ENCODE assay signal across 25 mouse cellular contexts in the genomic region with DNA sequence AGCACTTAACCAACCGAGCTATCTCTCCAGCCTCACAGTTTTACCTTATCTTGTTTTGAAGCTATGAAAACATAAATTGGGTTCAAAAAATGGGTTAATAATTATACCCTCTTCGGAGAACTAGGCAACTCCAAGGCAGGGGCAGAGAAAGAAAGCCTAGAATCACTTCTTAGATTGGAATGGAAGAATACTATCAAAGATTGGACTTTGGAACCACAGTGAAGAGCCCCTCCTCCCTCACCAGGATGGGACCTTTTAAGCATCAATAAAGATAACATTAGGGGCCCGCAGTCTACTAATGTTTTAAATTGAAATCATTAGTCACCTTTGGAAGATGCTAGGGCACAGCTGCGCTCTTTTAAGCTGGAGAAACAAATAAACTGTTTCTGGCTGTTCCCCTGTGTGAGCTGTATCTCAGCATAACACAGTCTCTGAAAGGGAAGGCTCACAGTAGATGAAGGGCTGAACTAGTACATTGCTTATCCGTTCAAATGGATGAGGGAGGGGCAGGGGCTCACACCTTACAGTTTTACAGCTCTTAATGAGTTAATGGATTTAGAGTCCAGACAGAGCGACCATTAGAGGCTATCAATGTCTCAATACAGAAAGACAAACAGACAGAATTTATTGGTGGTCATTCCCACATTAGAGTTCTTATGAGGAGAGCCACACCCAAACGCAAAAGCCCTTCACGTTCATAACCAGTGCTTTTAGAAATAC. TPM values are rescaled to one million over a fixed set of nuclear protein-coding genes. Genes with fewer than 3 reads are reported as not detected.
DNase-seq lines count a peak whose midpoint lies in the region; ATAC-seq and TF ChIP-seq lines count a peak whose summit lies in the region.
"Had no signal": no experiment of that assay in that cellular context is flagged by ENCODE, and none has a peak within 500 bp of the region (broad histone marks: within the 10 kb centered on the region; RNA-seq: fewer than 3 reads in every experiment).

No protein-coding gene starts in this region.

- TF ChIP-seq CTCF in kidney, adult 2 months (conservative IDR thresholded peaks at IDR 0.05; ENCODE audit: insufficient read depth, insufficient read length, low read depth, low read length) = no peak
- no peak for TF ChIP-seq CTCF in stomach, postnatal 0 days (IDR thresholded peaks at IDR 0.05; ENCODE audit: low read depth)
- TF ChIP-seq CTCF in intestine, postnatal 0 days (IDR thresholded peaks at IDR 0.05; ENCODE audit: low read depth) = no peak

- no peak overlapping the region for H3K9ac ChIP-seq in stomach, embryonic 15.5 days
- no peak overlapping the region for H3K9ac ChIP-seq in stomach, postnatal 0 days (ENCODE audit: low read length)
- H3K9ac ChIP-seq in intestine, postnatal 0 days (ENCODE audit: low read depth, low read length) = no peak overlapping the region
- H3K9ac ChIP-seq: embryonic facial prominence, embryonic 12.5 days; embryonic facial prominence, embryonic 15.5 days; heart, embryonic 13.5 days; hindbrain, embryonic 12.5 days; hindbrain, embryonic 15.5 days had no signal

- 59% methylated on average over 8 of the region's 8 CpGs for WGBS in kidney, adult 2 months
- WGBS in stomach, embryonic 15.5 days = 43% methylated on average over 8 of the region's 8 CpGs
- WGBS in stomach, postnatal 0 days = 44% methylated on average over 8 of the region's 8 CpGs
- 24% methylated on average over 8 of the region's 8 CpGs for WGBS in intestine, postnatal 0 days

- H3K4me2 ChIP-seq in stomach, embryonic 15.5 days = no peak overlapping the region
- H3K4me2 ChIP-seq in stomach, postnatal 0 days (replicated peaks; ENCODE audit: low read depth) = no peak overlapping the region
- peak overlapping the region; percentile 93 for H3K4me2 ChIP-seq in intestine, postnatal 0 days (replicated peaks; ENCODE audit: low read depth)
- H3K4me2 ChIP-seq: embryonic facial prominence, embryonic 12.5 days; embryonic facial prominence, embryonic 15.5 days; heart, embryonic 13.5 days; hindbrain, embryonic 12.5 days; hindbrain, embryonic 15.5 days had no signal

- no peaks in the 10 kb centered on the region for H3K27me3 ChIP-seq in kidney, adult 2 months (replicated peaks; ENCODE audit: control insufficient read depth, insufficient read depth, low read length)
- no peaks in the 10 kb centered on the region for H3K27me3 ChIP-seq in stomach, embryonic 15.5 days (replicated peaks)
- H3K27me3 ChIP-seq in stomach, postnatal 0 days (ENCODE audit: control insufficient read depth, insufficient read depth, low read length) = no peaks in the 10 kb centered on the region
- H3K27me3 ChIP-seq in intestine, postnatal 0 days (replicated peaks; ENCODE audit: control insufficient read depth, insufficient read depth, low read length) = no peaks in the 10 kb centered on the region
- H3K27me3 ChIP-seq: CH12.LX; embryonic facial prominence, embryonic 12.5 days; embryonic facial prominence, embryonic 15.5 days; heart, embryonic 13.5 days; hindbrain, embryonic 12.5 days; Patski had no signal

- H3K9me3 ChIP-seq in stomach, embryonic 15.5 days = no peaks in the 10 kb centered on the region
- no peaks in the 10 kb centered on the region for H3K9me3 ChIP-seq in stomach, postnatal 0 days (ENCODE audit: control insufficient read depth, low read length)
- H3K9me3 ChIP-seq in intestine, postnatal 0 days (ENCODE audit: control insufficient read depth) = no peaks in the 10 kb centered on the region
- H3K9me3 ChIP-seq: embryonic facial prominence, embryonic 12.5 days; embryonic facial prominence, embryonic 15.5 days; G1E; heart, embryonic 10.5 days; heart, embryonic 13.5 days; hindbrain, embryonic 12.5 days; hindbrain, embryonic 15.5 days had no signal

- H3K36me3 ChIP-seq in kidney, adult 2 months (ENCODE audit: control insufficient read depth, insufficient read depth, low read length) = no peaks in the 10 kb centered on the region
- no peaks in the 10 kb centered on the region for H3K36me3 ChIP-seq in stomach, embryonic 15.5 days
- no peaks in the 10 kb centered on the region for H3K36me3 ChIP-seq in stomach, postnatal 0 days (ENCODE audit: control insufficient read depth, insufficient read depth, low read length)
- 0 out of 2 replicates have a peak, but pooled peaks cover 3% of the 10 kb centered on the region for H3K36me3 ChIP-seq in intestine, postnatal 0 days (ENCODE audit: control insufficient read depth, insufficient read depth)
- H3K36me3 ChIP-seq: embryonic facial prominence, embryonic 12.5 days; embryonic facial prominence, embryonic 15.5 days; G1E; hindbrain, embryonic 15.5 days had no signal

- DNase-seq in kidney, adult 2 months = peak; percentile 53
- no peak for DNase-seq in kidney, postnatal 25 days
- no peak for DNase-seq in stomach, postnatal 0 days (ENCODE audit: low spot score)
- DNase-seq in ovary, adult 18-20 months (ENCODE audit: low spot score) = no peak
- DNase-seq in cerebellum, postnatal 10 days = no peak
- DNase-seq: adrenal gland, postnatal 10 days; adrenal gland, postnatal 36 days; B cell, adult 2 months; cerebellum, adult 18-20 months; cerebellum, adult 9-10 months; cerebellum, postnatal 25 days; gastrocnemius, postnatal 25 days; heart, adult 2 months had no signal

- ATAC-seq in stomach, embryonic 15.5 days (ENCODE audit: insufficient read depth, low FRiP score, low read depth) = peak; percentile 50; the same call in 1 of the 2 replicates
- no peak for ATAC-seq in stomach, postnatal 0 days (ENCODE audit: low FRiP score, low TSS enrichment)
- peak; percentile 79 for ATAC-seq in intestine, postnatal 0 days
- ATAC-seq: forebrain, embryonic 14.5 days; Patski had no signal

- H3K4me1 ChIP-seq in kidney, adult 2 months (ENCODE audit: control insufficient read depth, insufficient read depth, low read length) = peaks cover 8% of the 10 kb centered on the region; the same call in 1 of the 2 replicates
- H3K4me1 ChIP-seq in stomach, embryonic 15.5 days = no peaks in the 10 kb centered on the region
- H3K4me1 ChIP-seq in stomach, postnatal 0 days (replicated peaks; ENCODE audit: control insufficient read depth, insufficient read depth) = no peaks in the 10 kb centered on the region; the same call in 1 of the 2 replicates
- peaks cover 7% of the 10 kb centered on the region for H3K4me1 ChIP-seq in intestine, postnatal 0 days (replicated peaks; ENCODE audit: control insufficient read depth, insufficient read depth, low read length)
- H3K4me1 ChIP-seq: embryonic facial prominence, embryonic 12.5 days; hindbrain, embryonic 15.5 days had no signal

- H3K4me3 ChIP-seq in kidney, adult 2 months (ENCODE audit: insufficient read depth, low read depth, low read length) = no peak overlapping the region
- H3K4me3 ChIP-seq in stomach, embryonic 15.5 days (replicated peaks) = no peak overlapping the region
- no peak overlapping the region for H3K4me3 ChIP-seq in stomach, postnatal 0 days (ENCODE audit: low read depth, low read length)
- H3K4me3 ChIP-seq in intestine, postnatal 0 days (ENCODE audit: low read depth, low read length) = no peak overlapping the region
- H3K4me3 ChIP-seq: embryonic facial prominence, embryonic 12.5 days; embryonic facial prominence, embryonic 15.5 days; heart, adult 2 months; heart, embryonic 10.5 days; heart, embryonic 13.5 days; hindbrain, embryonic 12.5 days; hindbrain, embryonic 15.5 days had no signal

- no peak for TF ChIP-seq EP300 in stomach, postnatal 0 days (optimal IDR thresholded peaks at IDR 0.05)

- TF ChIP-seq POLR2A in kidney, adult 2 months (IDR thresholded peaks at IDR 0.05; ENCODE audit: low read depth, low read length) = no peak

- H3K27ac ChIP-seq in kidney, adult 2 months (ENCODE audit: insufficient read depth, low read depth, low read length) = no peak overlapping the region
- no peak overlapping the region for H3K27ac ChIP-seq in stomach, embryonic 15.5 days
- H3K27ac ChIP-seq in stomach, postnatal 0 days (replicated peaks) = no peak overlapping the region
- peak overlapping the region; percentile 57 for H3K27ac ChIP-seq in intestine, postnatal 0 days (ENCODE audit: low read depth, low read length)
- H3K27ac ChIP-seq: embryonic facial prominence, embryonic 12.5 days; embryonic facial prominence, embryonic 15.5 days; heart, adult 2 months; heart, embryonic 10.5 days; heart, embryonic 13.5 days; hindbrain, embryonic 12.5 days; hindbrain, embryonic 15.5 days had no signal

RNA-seq across cellular contexts. Expression of a gene that starts 6.5 kb away (rescaled TPM):
- polyA plus RNA-seq in kidney, adult 2 months (2012; rRNA removed) = 13.5 and 16.4 TPM in 2 replicates
- 35.9 and 36.1 TPM in 2 replicates for polyA plus RNA-seq in stomach, embryonic 15.5 days (2015; fragmentation: Nextera tagmentation; extraction: Ambion mirVana)
- 17.3 and 18.6 TPM in 2 replicates for polyA plus RNA-seq in stomach, postnatal 0 days (2015; fragmentation: Nextera tagmentation; extraction: Ambion mirVana)
- 34.6 and 39.3 TPM in 2 replicates for polyA plus RNA-seq in intestine, postnatal 0 days (2015; fragmentation: Nextera tagmentation; extraction: Ambion mirVana)
- polyA plus RNA-seq: G1E had no signal
